Mouse (Mus musculus) cerebellum, adult (tissue): ENCODE measurements around the gene Ubl3.

ENCODE experiments used
- ATAC-seq: cut with Nextera tagmentation; 2 replicates; pipeline ENCODE4 v1.9.2; 2017; ENCODE audit warnings: mild to moderate bottlenecking, moderate library complexity, mixed read lengths; ENCODE audit not compliant: insufficient number of reproducible peaks, low FRiP score, low TSS enrichment

Gene Ubl3

DNA sequence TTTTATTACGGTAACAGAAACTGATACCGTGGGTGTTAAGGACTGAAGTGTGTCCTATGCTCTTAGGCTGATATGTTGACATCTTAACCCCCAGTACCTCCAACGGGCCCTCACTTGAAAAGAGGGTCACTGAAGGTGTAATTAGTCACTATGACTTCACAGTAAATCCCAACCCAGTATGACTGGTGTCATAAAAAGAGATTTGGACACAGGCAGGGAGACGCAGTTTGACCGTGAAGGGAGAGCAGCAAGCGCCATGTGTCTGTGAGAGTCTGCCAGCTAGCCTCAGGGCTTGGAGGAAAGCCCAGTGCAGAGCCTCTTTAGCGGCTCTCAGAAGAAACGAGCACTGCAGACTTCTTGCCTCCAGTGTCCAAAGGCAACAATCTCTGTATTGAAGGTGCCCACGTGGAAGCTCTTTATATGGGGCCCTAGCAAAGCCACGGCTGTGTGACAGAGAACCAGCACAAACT is 62.8 kb downstream of the Ubl3 start:
- peak; percentile 71 for ATAC-seq

GRCm38 (mm10) chr5:148488891-148489723 is 63.5 kb downstream of the Ubl3 start:
- ATAC-seq: peak; percentile 89

DNA sequence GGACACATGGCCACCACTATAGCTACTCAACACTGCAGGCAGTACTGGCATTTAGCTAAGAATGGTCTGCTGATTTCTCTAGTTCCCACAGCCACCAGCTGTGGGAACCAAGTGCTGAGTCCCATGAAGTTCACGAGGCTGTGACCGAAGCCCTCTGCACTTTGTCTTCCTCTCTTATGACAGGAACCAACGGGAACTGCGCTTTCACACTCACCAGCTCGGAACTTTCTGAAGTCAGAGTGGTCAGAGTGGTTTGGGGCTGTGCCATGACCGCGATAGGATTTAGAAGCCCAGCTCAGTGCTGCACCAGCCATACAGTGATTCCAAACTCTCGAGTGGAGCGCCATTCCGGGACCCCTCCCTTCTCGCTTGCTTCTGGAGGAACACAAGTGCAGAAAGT is 66.4 kb downstream of the Ubl3 start:
- ATAC-seq: no peak

DNA sequence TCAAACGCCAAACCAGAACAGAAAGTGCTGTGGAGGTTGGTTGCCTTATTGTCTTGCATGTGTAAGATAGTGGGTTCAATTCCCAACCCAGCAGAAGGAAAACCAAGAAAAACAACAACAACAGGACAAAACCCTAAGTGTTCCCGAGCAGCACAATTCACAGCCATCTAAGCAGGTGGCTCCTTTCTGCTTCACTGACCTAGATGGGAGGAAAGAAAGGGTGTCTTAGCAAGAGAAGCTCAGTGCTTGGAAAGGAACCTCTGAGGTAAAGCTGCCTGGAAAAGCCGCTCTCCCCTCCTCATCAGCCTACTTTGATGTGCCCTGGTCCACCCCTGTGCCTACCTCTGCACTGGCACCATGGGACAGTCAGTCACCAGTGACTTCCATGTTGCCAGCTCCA is 70.8 kb downstream of the Ubl3 start:
- ATAC-seq: peak; percentile 72; the same call in 1 of the 2 replicates

GRCm38 (mm10) chr5:148474346-148474745 is 78.2 kb downstream of the Ubl3 start:
- no peak for ATAC-seq

- no peak for ATAC-seq
These were observed 83.8 kb downstream of the Ubl3 start for GRCm38 (mm10) chr5:148468626-148469441.

DNA sequence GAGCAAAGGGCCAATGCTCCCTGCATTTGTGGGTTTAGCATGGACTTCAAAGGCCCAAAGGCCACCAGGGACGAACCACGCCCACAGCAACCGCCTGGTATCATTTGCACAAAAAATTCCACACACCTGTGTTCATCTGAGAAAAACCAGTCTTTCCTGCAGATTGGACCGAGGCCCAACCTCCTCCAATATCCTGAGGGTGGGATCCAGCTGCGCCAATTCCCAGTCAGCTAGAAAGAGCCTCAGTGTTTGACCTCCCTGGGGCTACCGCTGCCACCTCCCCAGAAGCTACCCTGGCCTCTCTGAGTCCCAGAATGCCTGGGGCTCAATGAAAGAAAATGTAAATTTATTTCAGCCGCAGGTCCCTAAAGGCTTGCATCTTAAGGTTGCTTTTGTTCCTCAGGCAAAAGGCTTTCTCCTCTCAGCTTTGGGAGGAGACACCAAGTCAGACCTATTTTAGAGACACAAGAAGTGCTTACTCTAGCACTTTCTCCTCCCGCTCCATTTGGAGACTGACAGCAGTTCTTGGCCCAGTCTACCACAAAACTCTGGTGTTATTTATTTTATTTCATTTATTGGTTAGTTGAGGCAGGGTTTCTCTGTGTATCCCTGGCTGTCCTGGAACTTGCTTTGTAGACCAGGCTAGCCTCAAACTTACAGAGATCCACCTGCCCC is 85.5 kb downstream of the Ubl3 start:
- no peak for ATAC-seq

- ATAC-seq: no peak
These were observed 86.5 kb downstream of the Ubl3 start for GRCm38 (mm10) chr5:148466116-148466515.

DNA sequence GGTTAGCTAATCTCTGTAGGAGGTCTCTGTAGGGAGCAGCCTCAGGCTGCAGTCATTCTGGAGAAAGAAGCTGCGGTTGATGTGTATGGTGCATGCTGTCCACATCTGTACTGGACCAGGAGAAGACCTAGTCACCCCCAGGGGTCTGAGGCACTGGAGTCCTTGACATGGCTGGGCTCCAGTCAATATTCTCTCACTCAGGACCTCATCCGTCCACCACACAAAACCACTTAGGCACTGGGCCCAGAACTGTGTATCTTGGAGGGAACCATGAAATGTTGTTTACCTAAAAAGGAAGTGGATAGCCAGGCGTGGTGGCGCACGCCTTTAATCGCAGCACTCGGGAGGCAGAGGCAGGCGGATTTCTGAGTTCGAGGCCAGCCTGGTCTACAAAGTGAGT is 87.5 kb downstream of the Ubl3 start:
- no peak for ATAC-seq

DNA sequence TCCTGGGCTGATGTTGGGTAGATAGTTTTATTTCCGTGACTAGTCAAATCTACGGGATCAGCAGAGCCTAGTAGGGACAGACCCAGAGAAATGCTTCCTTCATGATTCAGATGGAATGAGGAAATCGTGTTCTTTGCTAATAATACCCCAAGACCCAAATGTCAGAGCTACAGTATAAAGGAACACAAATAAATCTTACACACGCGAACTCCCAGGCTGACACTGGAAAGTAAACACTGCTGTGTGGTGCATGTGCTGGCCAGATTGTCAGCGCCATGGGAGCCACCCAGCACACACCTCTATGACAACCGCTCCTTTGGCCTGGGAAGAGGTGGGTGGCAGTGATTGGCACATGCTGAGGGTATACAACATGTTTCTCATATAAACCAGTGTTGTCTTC is 88.1 kb downstream of the Ubl3 start:
- no peak for ATAC-seq

GRCm38 (mm10) chr5:148463783-148464294 is 88.8 kb downstream of the Ubl3 start:
- ATAC-seq: no peak
